Mouse (Mus musculus) right cerebral cortex, postnatal 14 days (tissue): ENCODE results near the gene Clec11a.
A peak's percentile ranks its signal among the peaks of the same experiment; 100 is the strongest.
"Not testable (repeated sequence)": the region's sequence is repeated elsewhere in the genome, so short reads cannot be mapped to it uniquely, and the experiment has no call there.

Experiments used
- DNase-seq: peaks from one replicate; pipeline ENCODE4 v3.0.0; 2022

Gene Clec11a

GRCm38 (mm10) chr7:44322290-44322689, 15.6 kb upstream of the Clec11a start:
- DNase-seq: no peak

- peak; percentile 77 for DNase-seq
These were observed 14.2 kb upstream of the Clec11a start for GRCm38 (mm10) chr7:44320886-44321285.

- DNase-seq: no peak
These were observed 11.2 kb upstream of the Clec11a start for GRCm38 (mm10) chr7:44317913-44318312.

- DNase-seq: no peak
These were observed 5.8 kb upstream of the Clec11a start for GRCm38 (mm10) chr7:44312484-44312883.

GRCm38 (mm10) chr7:44311713-44312304, 5.1 kb upstream of the Clec11a start:
- DNase-seq: no peak

GRCm38 (mm10) chr7:44310878-44311712, 4.4 kb upstream of the Clec11a start:
- peak; percentile 77 for DNase-seq

GRCm38 (mm10) chr7:44310285-44310877, 3.7 kb upstream of the Clec11a start:
- no peak for DNase-seq

- DNase-seq: no peak
These were observed 3.0 kb upstream of the Clec11a start, which contains the start of gene Shank1 for GRCm38 (mm10) chr7:44309475-44310284. Gene Shank1 (plus strand): TSS chr7:44310253.

- no peak for DNase-seq
These were observed 739 bp upstream of the Clec11a start for GRCm38 (mm10) chr7:44307261-44308020.

- no peak for DNase-seq
These were observed 1.0 kb downstream of the Clec11a start for GRCm38 (mm10) chr7:44305686-44306085.

- peak; percentile 97 for DNase-seq
These were observed 1.7 kb downstream of the Clec11a start for GRCm38 (mm10) chr7:44304775-44305641.

- DNase-seq: no peak
These were observed 2.3 kb downstream of the Clec11a start for GRCm38 (mm10) chr7:44304463-44304774.

- DNase-seq: no peak
These were observed 3.1 kb downstream of the Clec11a start for GRCm38 (mm10) chr7:44303346-44304340.

- DNase-seq: not testable (repeated sequence)
These were observed 9.2 kb downstream of the Clec11a start for GRCm38 (mm10) chr7:44297501-44297900.

GRCm38 (mm10) chr7:44291418-44291817, 15.3 kb downstream of the Clec11a start:
- DNase-seq: no peak

- DNase-seq: no peak
These were observed 15.7 kb downstream of the Clec11a start for GRCm38 (mm10) chr7:44290986-44291385.

- DNase-seq: no peak
These were observed 18.9 kb downstream of the Clec11a start for GRCm38 (mm10) chr7:44287760-44288159.

GRCm38 (mm10) chr7:44281586-44281985, 25.1 kb downstream of the Clec11a start:
- no peak for DNase-seq

- DNase-seq: no peak
These were observed 25.7 kb downstream of the Clec11a start for GRCm38 (mm10) chr7:44280959-44281358.

GRCm38 (mm10) chr7:44277250-44277622, 29.5 kb downstream of the Clec11a start:
- DNase-seq: peak; percentile 64
